Mouse (Mus musculus): Measurements from ENCODE around the gene Gss. TPM values are rescaled to one million over a fixed set of nuclear protein-coding genes. Genes with fewer than 3 reads are reported as not detected.
"Not testable (repeated sequence)": the region's sequence is repeated elsewhere in the genome, so short reads cannot be mapped to it uniquely, and the experiment has no call there.

Gene Gss
- polyA plus RNA-seq, 1 experiment from 2014 or later = 15.8 TPM

DNA sequence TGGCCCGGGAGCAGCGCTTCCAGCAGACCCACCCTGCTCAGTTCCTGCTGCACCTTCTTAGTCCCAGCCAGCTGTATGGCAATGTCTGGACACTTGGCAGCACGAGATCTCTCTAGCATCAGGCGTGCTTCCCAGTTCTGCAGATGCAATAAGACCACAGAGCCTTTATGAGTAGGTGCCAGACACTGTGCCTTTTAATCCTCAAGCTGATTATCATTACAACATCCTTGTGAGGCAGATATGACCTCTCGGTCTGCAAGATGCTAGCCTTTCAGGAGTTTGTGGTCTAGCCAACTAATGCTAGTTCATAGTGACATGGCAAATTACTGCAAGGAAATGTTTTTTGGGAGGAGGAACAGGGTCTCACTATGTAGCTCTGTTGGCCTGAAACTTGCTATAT, 24.9 kb downstream of the Gss start:
- Histone ChIP-seq H3K27me3 (no peaks in the 10 kb centered on the region), H3K9me3 (no peaks in the 10 kb centered on the region), H3K4me3 (no peak overlapping the region), H3K36me3 (peaks cover 38% of the 10 kb centered on the region), H3K4me1 (replicated peaks) (peaks cover 7% of the 10 kb centered on the region; the same call in 1 of the 2 replicates), H3K9ac (no peak overlapping the region), H3K4me2 (no peak overlapping the region), H3K27ac (replicated peaks) (no peak overlapping the region)
- 93% methylated on average over 5 of the region's 5 CpGs for WGBS
- ATAC-seq (ENCODE audit: low read depth) = no peak

DNA sequence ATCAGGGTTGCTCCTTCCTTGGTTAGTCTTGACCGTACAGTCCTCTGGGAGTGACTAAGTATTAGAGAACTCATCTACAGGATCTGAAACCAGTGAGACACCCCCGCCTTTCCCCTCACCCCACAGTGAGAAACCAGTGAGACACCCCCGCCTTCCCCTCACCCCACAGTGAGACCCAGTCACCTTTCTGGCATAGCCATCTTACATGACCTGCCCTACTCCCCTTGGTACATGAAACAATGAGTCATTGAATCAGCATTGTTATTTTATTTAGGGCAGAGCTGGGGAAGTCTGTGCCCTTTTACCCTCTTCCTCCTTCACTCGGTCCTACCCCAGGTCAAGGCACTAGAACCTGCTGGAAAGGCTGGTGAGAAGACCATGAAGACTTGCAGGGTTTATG, 29.7 kb downstream of the Gss start:
- Histone ChIP-seq H3K9me3 (no peaks in the 10 kb centered on the region), H3K27me3 (no peaks in the 10 kb centered on the region), H3K9ac (no peak overlapping the region), H3K27ac (replicated peaks) (no peak overlapping the region), H3K4me2 (no peak overlapping the region), H3K4me1 (replicated peaks) (no peaks in the 10 kb centered on the region), H3K36me3 (peaks cover 72% of the 10 kb centered on the region), H3K4me3 (no peak overlapping the region)
- WGBS = 80% methylated on average over 4 of the region's 4 CpGs
- no peak for ATAC-seq (ENCODE audit: low read depth)

DNA sequence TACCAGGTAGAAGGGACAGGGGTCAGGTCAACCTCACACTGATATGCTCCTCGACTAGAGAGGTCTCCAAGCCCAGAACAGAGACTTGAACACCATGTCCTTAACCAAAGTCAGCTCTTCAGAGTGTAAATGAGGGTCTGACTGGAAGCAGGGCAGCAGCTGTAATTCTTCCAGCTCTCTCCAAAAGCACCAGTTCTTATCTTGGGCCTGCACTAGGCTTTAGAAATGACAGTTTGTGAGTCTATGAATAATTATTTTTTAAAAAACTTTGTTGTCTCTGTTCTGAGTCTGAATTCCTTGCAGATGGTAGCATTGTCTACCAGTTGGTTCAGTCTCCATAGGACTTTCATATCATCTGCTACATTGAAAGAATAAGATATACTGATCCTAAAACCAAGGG, 30.4 kb downstream of the Gss start:
- ATAC-seq (ENCODE audit: low read depth) = no peak

DNA sequence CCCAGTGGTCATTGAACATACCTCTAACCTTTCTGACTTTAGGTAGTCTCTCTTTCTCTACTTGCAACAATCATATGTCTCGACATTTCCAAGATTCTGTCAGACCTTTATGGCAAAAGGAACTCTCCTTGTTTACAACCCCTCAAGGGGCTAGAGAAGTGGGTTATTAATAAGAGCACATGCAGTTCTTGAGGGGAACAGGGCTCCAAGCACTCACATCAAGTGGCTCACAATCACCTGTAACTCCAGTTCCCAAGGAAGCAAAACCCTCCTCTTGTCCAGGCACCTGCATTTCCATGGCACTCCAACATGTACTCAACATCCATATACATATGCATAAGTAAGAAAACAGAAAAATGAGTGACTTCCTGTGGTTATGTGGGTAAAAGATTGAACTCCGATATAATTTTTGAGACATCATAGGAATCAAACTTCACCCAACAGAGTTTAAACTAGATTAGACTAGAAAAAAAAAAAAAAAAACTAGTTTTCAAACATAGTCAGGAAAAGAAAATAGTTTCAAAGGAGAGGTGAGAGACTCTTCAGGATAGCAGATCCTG, 38.1 kb downstream of the Gss start:
- 89% methylated on average over 2 of the region's 2 CpGs for WGBS
- no peak for ATAC-seq (ENCODE audit: low read depth)

More for the DNA sequence above, 30.4 kb downstream of the Gss start:
- Histone ChIP-seq H3K4me3 (no peak overlapping the region), H3K9me3 (no peaks in the 10 kb centered on the region), H3K27ac (replicated peaks) (no peak overlapping the region), H3K9ac (no peak overlapping the region), H3K36me3 (peaks cover 72% of the 10 kb centered on the region), H3K4me1 (replicated peaks) (no peaks in the 10 kb centered on the region), H3K4me2 (no peak overlapping the region), H3K27me3 (no peaks in the 10 kb centered on the region)
- 63% methylated on average over 1 of the region's 1 CpGs for WGBS

DNA sequence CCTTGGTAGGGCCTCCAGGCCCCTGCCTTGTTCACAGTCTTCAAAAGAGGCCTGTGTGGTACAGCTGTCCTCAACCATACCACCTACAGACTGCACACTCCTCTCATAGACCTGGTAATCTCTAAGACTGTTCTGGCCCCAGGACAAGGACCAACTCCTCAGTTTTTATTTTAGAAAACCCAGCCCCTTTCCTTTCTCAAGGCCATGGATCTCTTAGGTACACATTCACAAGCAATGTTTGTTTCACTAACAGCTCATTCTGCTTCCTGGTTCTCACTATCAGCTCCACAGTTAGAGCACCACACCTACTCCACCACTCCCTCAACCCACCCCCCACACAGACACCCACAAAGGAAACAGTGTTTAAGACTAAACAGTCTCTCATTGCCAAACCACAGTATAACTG, 39.7 kb downstream of the Gss start:
- Histone ChIP-seq H3K27me3 (no peaks in the 10 kb centered on the region), H3K36me3 (0 out of 2 replicates have a peak, but pooled peaks cover 3% of the 10 kb centered on the region), H3K9ac (no peak overlapping the region), H3K9me3 (no peaks in the 10 kb centered on the region), H3K4me3 (no peak overlapping the region), H3K4me2 (no peak overlapping the region), H3K27ac (replicated peaks) (no peak overlapping the region), H3K4me1 (replicated peaks) (no peaks in the 10 kb centered on the region)
- ATAC-seq (ENCODE audit: low read depth) = no peak

More for the DNA sequence above, 38.1 kb downstream of the Gss start:
- H3K27me3 ChIP-seq = no peaks in the 10 kb centered on the region
- no peak overlapping the region for H3K4me3 ChIP-seq
- H3K9me3 ChIP-seq = no peaks in the 10 kb centered on the region
- no peak overlapping the region for H3K27ac ChIP-seq (replicated peaks)
- H3K4me2 ChIP-seq = no peak overlapping the region
- H3K36me3 ChIP-seq = peaks cover 13% of the 10 kb centered on the region
- H3K4me1 ChIP-seq (replicated peaks) = no peaks in the 10 kb centered on the region
- no peak overlapping the region for H3K9ac ChIP-seq

DNA sequence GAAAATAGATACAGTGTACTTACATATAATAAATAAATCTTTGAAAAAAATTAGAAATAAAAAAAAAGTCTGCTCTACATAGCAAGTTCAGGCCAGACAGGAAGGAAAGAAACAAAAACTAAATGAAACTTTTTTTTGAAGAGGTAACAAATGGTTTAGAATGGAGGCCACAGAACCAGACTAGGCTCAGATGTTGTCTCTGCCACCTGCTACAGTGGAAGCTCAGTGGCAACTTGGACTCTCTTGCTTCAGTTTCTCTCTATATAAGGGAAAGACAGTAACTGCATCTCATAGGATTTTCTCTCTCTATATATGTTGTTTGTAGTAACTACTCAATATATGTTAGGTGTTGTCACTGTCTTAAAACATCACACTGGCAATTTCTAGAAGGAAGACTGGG, 40.3 kb downstream of the Gss start:
- H3K9me3 ChIP-seq = no peaks in the 10 kb centered on the region
- H3K9ac ChIP-seq = no peak overlapping the region
- H3K36me3 ChIP-seq = 0 out of 2 replicates have a peak, but pooled peaks cover 3% of the 10 kb centered on the region
- no peak overlapping the region for H3K4me2 ChIP-seq
- no peak overlapping the region for H3K27ac ChIP-seq (replicated peaks)
- H3K27me3 ChIP-seq = no peaks in the 10 kb centered on the region
- no peaks in the 10 kb centered on the region for H3K4me1 ChIP-seq (replicated peaks)
- no peak for ATAC-seq (ENCODE audit: low read depth)
- no peak overlapping the region for H3K4me3 ChIP-seq

DNA sequence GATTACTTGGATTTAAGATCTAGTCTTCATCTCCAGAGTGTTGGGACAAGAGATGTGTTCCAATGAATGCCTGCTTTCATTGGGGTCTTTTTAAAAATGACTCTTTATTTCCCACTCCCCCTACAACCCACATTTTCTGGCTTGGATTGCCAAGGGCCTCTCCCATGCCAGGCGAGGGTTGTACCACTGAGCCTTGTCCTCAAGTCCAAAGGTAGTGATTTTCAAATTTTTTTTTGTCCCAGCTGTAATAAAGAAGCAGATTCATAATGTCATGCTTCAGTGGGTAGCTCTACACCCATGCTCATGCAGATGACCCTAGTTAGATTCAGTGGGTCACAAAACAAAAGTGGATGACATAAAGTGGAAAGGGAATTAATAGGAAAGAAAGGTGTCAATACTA, 45.7 kb downstream of the Gss start:
- 0 out of 2 replicates have a peak, but pooled peaks cover 3% of the 10 kb centered on the region for H3K36me3 ChIP-seq
- H3K4me3 ChIP-seq = no peak overlapping the region
- WGBS = 73% methylated on average over 1 of the region's 1 CpGs
- no peak overlapping the region for H3K4me2 ChIP-seq
- H3K4me1 ChIP-seq (replicated peaks) = no peaks in the 10 kb centered on the region
- H3K27me3 ChIP-seq = no peaks in the 10 kb centered on the region
- H3K9ac ChIP-seq = no peak overlapping the region
- H3K27ac ChIP-seq (replicated peaks) = no peak overlapping the region
- no peaks in the 10 kb centered on the region for H3K9me3 ChIP-seq
- ATAC-seq (ENCODE audit: low read depth) = no peak

DNA sequence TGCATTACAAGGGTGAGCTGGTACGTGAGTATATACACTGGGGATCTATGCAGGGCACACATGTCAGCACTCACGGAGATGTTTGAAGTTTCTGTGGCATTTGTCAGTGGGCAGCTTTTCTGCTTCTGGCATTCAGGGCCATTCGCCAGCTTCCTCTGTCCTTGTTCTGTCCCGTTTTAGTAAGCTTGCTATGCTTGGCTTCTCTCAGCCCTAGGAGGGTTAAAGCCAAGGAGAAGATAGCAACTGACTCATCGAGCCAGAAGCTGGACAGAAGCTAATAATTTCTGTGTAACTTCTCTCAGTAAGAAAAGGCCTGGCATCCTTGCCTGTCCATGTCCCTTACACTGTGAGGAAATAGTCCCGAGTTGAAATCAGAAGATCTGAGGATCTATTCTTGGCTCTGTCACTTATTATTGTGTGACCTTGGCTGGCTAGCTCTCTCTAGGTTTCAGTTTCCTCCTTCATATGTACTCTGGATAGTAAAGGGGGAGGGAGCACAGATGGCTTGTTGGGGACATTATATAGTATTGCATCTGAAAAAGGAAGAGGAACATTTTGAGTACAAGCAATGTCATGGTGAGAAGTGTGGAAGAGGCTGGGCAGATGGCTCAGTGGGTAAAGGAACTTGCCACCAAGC, 51.7 kb downstream of the Gss start:
- H3K27ac ChIP-seq (replicated peaks) = no peak overlapping the region
- no peak overlapping the region for H3K4me2 ChIP-seq
- H3K4me1 ChIP-seq (replicated peaks) = no peaks in the 10 kb centered on the region
- H3K4me3 ChIP-seq = no peak overlapping the region
- H3K9me3 ChIP-seq = no peaks in the 10 kb centered on the region
- no peak overlapping the region for H3K9ac ChIP-seq
- H3K27me3 ChIP-seq = no peaks in the 10 kb centered on the region
- 75% methylated on average over 6 of the region's 6 CpGs for WGBS
- H3K36me3 ChIP-seq = no peaks in the 10 kb centered on the region
- ATAC-seq (ENCODE audit: low read depth) = no peak

DNA sequence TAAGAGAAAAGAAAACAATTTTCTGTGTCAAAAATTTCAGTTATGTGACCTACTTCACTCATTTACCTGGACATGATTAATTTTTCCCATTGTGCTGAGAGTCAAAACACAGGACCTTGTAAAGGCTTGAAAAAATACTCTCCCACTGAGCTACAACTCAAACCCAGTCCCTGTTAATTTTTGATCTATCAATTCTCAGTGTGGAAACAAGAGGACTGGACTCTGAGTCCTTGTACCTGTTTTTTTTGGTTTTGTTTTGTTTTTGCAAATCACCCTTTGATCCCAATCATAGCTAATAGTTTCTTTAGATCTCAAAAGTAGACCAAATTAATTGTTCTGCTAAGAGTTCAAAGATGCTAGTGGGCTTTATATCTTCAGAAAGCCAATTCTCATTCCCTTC, 52.9 kb downstream of the Gss start:
- Histone ChIP-seq H3K9ac (no peak overlapping the region), H3K36me3 (no peaks in the 10 kb centered on the region), H3K27me3 (no peaks in the 10 kb centered on the region), H3K9me3 (no peaks in the 10 kb centered on the region), H3K4me1 (replicated peaks) (no peaks in the 10 kb centered on the region), H3K4me3 (no peak overlapping the region), H3K27ac (replicated peaks) (no peak overlapping the region), H3K4me2 (no peak overlapping the region)
- no peak for ATAC-seq (ENCODE audit: low read depth)

DNA sequence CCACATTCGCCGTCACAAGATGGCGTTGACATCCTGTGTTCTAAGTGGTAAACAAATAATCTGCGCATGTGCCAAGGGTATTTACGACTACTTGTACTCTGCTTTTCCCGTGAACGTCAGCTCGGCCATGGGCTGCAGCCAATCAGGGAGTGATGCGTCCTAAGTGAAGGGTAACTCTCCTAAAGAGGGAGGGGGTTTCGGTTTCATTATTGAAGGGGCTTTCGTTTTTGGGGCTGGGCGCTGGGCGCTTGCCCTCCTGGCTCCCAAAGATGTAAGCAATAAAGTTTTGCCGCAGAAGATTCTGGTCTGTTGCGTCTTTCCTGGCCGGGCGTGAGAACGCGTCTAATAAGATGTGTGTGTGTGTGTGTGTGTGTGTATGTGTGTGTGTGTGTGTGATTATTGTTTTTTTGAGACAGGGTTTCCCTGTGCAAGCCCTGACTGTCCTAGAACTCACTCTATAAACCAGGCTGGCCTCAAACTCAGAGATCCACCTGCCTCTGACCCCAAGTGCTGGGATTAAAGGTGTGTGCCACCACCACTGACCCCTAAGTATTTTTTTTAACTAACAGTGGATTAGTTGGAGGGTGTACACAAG, 54.0 kb downstream of the Gss start:
- not testable (repeated sequence) for ATAC-seq (ENCODE audit: low read depth); H3K27ac ChIP-seq (replicated peaks); H3K9me3 ChIP-seq; H3K27me3 ChIP-seq; H3K4me3 ChIP-seq; H3K4me1 ChIP-seq (replicated peaks); H3K36me3 ChIP-seq; H3K4me2 ChIP-seq; H3K9ac ChIP-seq
- 83% methylated on average over 10 of the region's 19 CpGs for WGBS

DNA sequence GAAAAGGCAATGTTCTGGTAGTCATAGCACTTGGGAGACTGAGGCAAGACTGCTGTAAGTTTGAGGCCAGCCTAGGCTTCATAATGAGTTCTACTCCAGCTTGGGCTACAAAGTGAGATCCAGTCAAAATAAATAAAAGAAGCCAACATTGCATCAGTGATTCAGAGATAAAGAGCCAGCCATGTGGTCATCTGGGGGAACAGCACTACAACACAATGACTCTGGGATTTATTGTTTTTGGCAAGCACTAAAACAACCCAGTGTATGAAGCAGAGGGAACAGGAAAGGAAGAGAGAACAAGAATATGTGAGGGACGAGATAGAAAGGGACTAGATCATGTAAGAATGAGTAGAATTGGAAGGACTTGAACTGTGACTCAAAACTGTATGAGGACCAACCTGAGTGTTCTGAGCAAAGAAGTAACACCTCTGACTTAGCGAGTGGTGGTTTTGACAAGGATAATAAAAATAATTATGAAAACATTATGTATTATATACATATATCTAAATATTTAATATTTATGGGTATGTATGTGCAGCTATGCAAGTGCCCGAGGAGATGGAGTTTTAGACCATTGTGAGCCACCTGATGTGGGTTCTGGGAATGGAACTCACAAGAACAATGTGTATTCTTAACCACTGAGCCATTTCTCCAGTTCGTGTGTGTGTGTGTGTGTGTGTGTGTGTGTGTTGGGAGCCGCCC, 54.7 kb downstream of the Gss start:
- H3K27me3 ChIP-seq = no peaks in the 10 kb centered on the region
- ATAC-seq (ENCODE audit: low read depth) = no peak
- no peaks in the 10 kb centered on the region for H3K9me3 ChIP-seq
- H3K9ac ChIP-seq = no peak overlapping the region
- no peak overlapping the region for H3K4me3 ChIP-seq
- 79% methylated on average over 5 of the region's 5 CpGs for WGBS
- H3K4me1 ChIP-seq (replicated peaks) = no peaks in the 10 kb centered on the region
- no peaks in the 10 kb centered on the region for H3K36me3 ChIP-seq
- H3K4me2 ChIP-seq = no peak overlapping the region
- no peak overlapping the region for H3K27ac ChIP-seq (replicated peaks)

DNA sequence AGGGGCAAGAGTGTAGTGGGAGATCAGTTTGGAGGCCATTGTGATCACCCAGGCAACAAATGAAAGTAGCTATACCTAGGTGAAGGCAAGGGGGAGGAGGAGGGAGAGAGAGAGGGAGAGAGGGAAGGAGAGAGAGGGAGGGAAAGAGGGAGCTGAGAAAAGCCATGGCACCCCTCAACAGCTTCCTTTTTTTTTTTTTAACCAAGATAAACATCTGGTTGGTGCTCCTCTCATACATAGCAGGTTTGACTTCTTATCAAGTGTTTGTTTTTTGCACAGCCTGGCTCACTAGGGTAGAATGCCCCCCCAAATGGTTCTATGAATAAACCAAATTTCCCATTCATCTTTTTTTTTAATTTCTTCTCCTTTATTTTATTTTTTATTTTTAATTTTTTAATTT, 56.3 kb downstream of the Gss start:
- Histone ChIP-seq H3K27ac (replicated peaks) (no peak overlapping the region), H3K4me1 (replicated peaks) (no peaks in the 10 kb centered on the region), H3K27me3 (no peaks in the 10 kb centered on the region), H3K9me3 (no peaks in the 10 kb centered on the region), H3K9ac (no peak overlapping the region), H3K4me3 (no peak overlapping the region), H3K36me3 (no peaks in the 10 kb centered on the region), H3K4me2 (no peak overlapping the region)
- ATAC-seq (ENCODE audit: low read depth) = no peak
